Mouse (Mus musculus) embryonic facial prominence, embryonic 11.5 days (tissue): ENCODE data around the gene Cpe. TPM values are rescaled to one million over a fixed set of nuclear protein-coding genes. Genes with fewer than 3 reads are reported as not detected.

Source experiments
- ATAC-seq: fragments of 200-750 bp; cut with Nextera tagmentation; replicated peaks from 2 replicates; pipeline ENCODE4 v1.8.0; 2017; ENCODE audit warnings: low read depth; ENCODE audit not compliant: insufficient number of reproducible peaks, low FRiP score, low TSS enrichment
- DNase-seq: peaks from one replicate; pipeline ENCODE4 v3.0.0-alpha.2; 2015; ENCODE audit warnings: low spot score
- H3K27ac ChIP-seq: fragments of 300-500 bp; sonication (generic); replicated peaks from 2 replicates; pipeline ENCODE4 v1.5.1; 2014; ENCODE audit warnings: mild to moderate bottlenecking, low read depth, low read length, control low read depth
- H3K27me3 ChIP-seq: fragments of 300-500 bp; sonication (generic); 2 replicates; pipeline ENCODE4 v1.6.1; 2014; ENCODE audit warnings: mild to moderate bottlenecking, low read length, moderate library complexity, mixed read lengths; ENCODE audit not compliant: control insufficient read depth, insufficient read depth
- H3K36me3 ChIP-seq: fragments of 300-500 bp; sonication (generic); replicated peaks from 2 replicates; pipeline ENCODE4 v1.6.1; 2014; ENCODE audit warnings: low read depth, mild to moderate bottlenecking, low read length, moderate library complexity, mixed read lengths; ENCODE audit not compliant: control insufficient read depth, insufficient read depth
- H3K4me1 ChIP-seq: fragments of 300-500 bp; sonication (generic); 2 replicates; pipeline ENCODE4 v1.6.1; 2014; ENCODE audit warnings: low read length, mixed read lengths; ENCODE audit not compliant: control insufficient read depth, insufficient read depth
- H3K4me2 ChIP-seq: fragments of 300-500 bp; sonication (generic); 2 replicates; pipeline ENCODE4 v1.6.1; 2014; ENCODE audit warnings: low read depth, mild to moderate bottlenecking, control low read depth, low read length, moderate library complexity
- H3K4me3 ChIP-seq: fragments of 300-500 bp; sonication (generic); 2 replicates; pipeline ENCODE4 v1.5.1; 2014; ENCODE audit warnings: low read depth, low read length, control low read depth
- H3K9ac ChIP-seq: fragments of 300-500 bp; sonication (generic); replicated peaks from 2 replicates; pipeline ENCODE4 v1.6.1; 2014; ENCODE audit warnings: mild to moderate bottlenecking, control low read depth, low read length
- H3K9me3 ChIP-seq: fragments of 300-500 bp; sonication (generic); replicated peaks from 2 replicates; pipeline ENCODE4 v1.6.1; 2016; ENCODE audit warnings: mild to moderate bottlenecking, low read length, inconsistent platforms, mixed read lengths; ENCODE audit not compliant: control insufficient read depth
- WGBS: fragments of 180-500 bp; shearing (Covaris S2); extraction: QIAGEN DNeasy Blood & Tissue Kit; methylation state at CpG from one replicate; pipeline ENCODE4 v1.1.7; 2014; 5-methylcytosine and 5-hydroxymethylcytosine counted together
- polyA plus RNA-seq: library from polyadenylated mRNA; unstranded; fragments of >200 nt; fragmentation: Nextera tagmentation; extraction: Ambion mirVana; gene quantifications from 2 replicates; pipeline ENCODE4 v1.2.1, GENCODE M21; 2014

Gene Cpe
- polyA plus RNA-seq, 1 experiment from 2014 or later = 175 TPM

DNA sequence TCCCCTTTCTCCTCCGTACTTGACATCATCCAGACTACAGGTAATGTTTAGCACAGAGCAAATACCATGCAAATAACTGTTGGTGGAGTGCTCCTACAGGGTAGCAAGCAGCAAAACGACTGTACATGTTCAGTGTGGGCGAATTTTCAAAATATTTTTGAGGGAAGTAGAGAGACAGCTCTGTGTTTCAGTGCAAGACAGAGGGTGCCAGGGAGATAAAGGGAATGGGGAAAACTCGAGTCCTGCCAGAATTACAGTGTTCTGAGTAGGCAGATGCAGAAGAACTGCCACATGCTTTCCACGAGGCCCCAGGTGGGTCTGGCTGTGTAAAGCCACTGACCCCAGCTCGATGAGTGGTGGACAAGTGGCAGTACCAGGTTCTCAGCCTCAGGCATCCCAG is 64.8 kb downstream of the Cpe start:
- H3K4me1 ChIP-seq = no peaks in the 10 kb centered on the region
- H3K4me3 ChIP-seq = no peak overlapping the region
- no peaks in the 10 kb centered on the region for H3K9me3 ChIP-seq
- no peak overlapping the region for H3K9ac ChIP-seq
- 81% methylated on average over 6 of the region's 6 CpGs for WGBS
- H3K4me2 ChIP-seq = no peak overlapping the region
- ATAC-seq (no peak), DNase-seq (no peak)
- H3K27me3 ChIP-seq = no peaks in the 10 kb centered on the region
- H3K36me3 ChIP-seq = no peaks in the 10 kb centered on the region
- no peak overlapping the region for H3K27ac ChIP-seq

DNA sequence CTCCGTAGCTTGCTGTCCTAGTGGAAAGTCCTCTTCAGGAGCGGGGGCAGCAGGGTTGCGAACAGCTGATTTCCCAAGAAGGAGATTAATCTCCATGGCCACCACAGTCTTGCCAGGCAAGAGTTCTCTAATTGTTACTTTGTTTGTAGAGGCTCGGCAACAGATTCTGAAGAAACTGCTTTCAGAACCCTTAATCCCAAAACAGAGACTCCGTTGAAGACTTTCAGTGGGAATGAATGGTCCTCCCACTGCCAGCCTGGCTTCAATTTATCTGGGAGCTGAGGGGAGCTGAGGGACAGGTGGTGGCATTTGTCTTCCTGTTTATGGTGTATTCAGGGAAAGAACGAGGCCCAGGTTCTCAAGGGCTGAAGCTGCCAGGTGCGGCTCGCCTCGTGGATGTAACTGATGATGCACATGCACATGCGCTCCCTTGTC is 68.2 kb downstream of the Cpe start:
- no peak overlapping the region for H3K27ac ChIP-seq
- no peaks in the 10 kb centered on the region for H3K36me3 ChIP-seq
- H3K9me3 ChIP-seq = no peaks in the 10 kb centered on the region
- DNase-seq (no peak), ATAC-seq (no peak)
- H3K27me3 ChIP-seq = no peaks in the 10 kb centered on the region
- no peaks in the 10 kb centered on the region for H3K4me1 ChIP-seq
- WGBS = 56% methylated on average over 10 of the region's 10 CpGs
- H3K4me3 ChIP-seq = no peak overlapping the region
- no peak overlapping the region for H3K4me2 ChIP-seq
- H3K9ac ChIP-seq = no peak overlapping the region

DNA sequence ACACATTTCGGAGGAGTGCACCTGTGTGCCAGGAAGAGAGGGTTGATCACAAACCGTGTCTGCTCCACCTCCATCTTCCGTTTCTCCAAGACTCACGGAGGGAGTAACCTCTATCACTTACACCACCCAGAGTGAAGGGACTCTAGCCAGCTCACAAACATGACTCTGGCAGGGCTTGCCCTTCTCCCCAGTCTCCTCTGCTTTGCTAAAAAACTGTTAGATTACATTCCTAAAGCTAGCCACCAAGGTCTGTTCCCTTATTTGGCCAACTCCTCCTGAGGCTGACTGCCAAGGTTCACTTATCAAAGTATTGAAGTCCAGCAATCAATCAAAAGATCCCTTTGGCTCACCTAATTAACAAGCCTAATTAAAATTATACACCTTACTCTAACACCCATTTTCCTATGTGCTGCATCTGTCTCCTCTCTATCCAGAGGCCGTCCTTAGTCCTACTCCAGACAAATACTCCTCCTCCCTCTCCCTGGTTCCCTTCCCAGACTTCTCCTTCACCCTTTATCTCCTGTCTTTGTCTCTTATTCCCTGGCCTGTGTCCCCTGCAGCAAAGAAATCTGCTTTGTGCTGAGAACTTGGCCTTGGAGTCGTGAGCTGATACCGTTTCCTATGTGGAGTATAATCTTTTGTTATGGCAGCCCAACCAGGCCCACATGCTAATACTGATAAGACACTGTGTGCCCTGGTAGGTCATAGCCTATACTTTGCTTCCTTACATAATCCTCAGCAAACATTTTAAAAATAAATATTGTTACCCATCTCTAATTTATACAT is 72.3 kb downstream of the Cpe start:
- Histone ChIP-seq H3K4me3 (no peak overlapping the region), H3K27ac (no peak overlapping the region), H3K9ac (no peak overlapping the region), H3K27me3 (no peaks in the 10 kb centered on the region), H3K4me2 (no peak overlapping the region), H3K4me1 (no peaks in the 10 kb centered on the region), H3K36me3 (no peaks in the 10 kb centered on the region), H3K9me3 (no peaks in the 10 kb centered on the region)
- DNase-seq (no peak), ATAC-seq (no peak)
- WGBS = 82% methylated on average over 7 of the region's 7 CpGs

DNA sequence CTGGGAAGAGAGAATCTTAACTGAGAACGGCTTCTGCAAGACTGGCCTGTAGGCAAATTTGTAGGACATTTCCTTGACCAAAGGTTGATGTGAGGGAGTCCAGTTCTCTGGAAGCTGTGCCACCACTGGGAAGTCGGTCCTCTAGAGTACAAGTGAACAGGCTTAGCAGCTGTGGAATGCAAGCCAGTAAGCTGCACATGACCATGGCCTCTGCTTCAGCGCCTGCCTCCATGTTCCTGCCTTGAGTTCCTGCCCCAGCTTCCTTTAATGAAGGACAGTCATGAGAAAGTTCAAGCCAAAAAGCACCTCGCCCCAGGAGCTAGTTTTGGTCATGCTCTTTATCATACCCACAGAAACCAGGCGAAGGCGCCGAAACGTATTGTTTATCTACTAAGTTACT is 73.2 kb downstream of the Cpe start:
- no peaks in the 10 kb centered on the region for H3K9me3 ChIP-seq
- DNase-seq (no peak), ATAC-seq (no peak)
- H3K36me3 ChIP-seq = no peaks in the 10 kb centered on the region
- no peak overlapping the region for H3K9ac ChIP-seq
- no peak overlapping the region for H3K4me3 ChIP-seq
- H3K4me2 ChIP-seq = no peak overlapping the region
- WGBS = 93% methylated on average over 8 of the region's 8 CpGs
- H3K27ac ChIP-seq = no peak overlapping the region
- no peaks in the 10 kb centered on the region for H3K4me1 ChIP-seq
- H3K27me3 ChIP-seq = no peaks in the 10 kb centered on the region

DNA sequence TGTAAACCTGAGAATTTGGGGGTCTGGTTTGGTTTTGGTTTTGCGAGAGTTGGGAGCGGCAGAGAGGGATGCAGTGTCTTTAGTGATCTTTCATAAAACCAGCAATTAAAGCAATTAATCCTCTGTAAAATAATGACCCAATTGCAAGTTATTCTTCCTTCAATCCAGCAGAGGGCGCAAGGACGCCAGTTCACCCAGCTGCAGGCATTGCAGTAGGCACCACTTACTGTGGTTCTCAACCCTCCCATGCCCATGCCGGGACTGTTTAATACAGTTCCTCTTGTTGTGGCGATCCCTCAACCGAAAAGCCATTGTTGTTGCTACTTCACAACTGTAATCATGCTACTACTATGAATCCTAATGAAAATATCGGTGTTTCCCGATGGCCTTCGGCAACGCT is 74.2 kb downstream of the Cpe start:
- no peak overlapping the region for H3K27ac ChIP-seq
- no peak overlapping the region for H3K4me3 ChIP-seq
- H3K4me2 ChIP-seq = no peak overlapping the region
- H3K4me1 ChIP-seq = no peaks in the 10 kb centered on the region
- no peaks in the 10 kb centered on the region for H3K9me3 ChIP-seq
- peak; percentile 63 for DNase-seq
- no peak overlapping the region for H3K9ac ChIP-seq
- H3K27me3 ChIP-seq = no peaks in the 10 kb centered on the region
- WGBS = 55% methylated on average over 11 of the region's 11 CpGs
- H3K36me3 ChIP-seq = no peaks in the 10 kb centered on the region
- no peak for ATAC-seq

DNA sequence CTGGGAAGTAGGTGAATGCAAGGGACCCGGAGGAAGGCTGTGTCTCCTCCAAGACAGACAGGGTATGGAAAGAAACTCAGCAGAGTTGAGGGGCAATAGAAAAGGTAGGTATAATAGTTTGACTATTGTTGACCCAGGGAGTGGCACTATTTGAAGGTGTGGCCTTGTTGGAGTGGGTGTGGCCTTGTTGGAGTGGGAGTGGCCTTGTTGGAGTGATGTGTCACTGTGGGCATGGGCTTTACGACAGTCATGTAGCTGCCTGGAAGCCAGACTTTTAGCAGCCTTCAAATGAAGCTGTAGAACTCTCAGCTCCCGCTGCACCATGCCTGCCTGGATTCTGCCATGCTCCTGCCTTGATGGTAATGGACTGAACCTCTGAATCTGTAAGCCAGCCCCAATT is 76.3 kb downstream of the Cpe start:
- Histone ChIP-seq H3K27me3 (no peaks in the 10 kb centered on the region), H3K27ac (no peak overlapping the region), H3K4me3 (no peak overlapping the region), H3K4me1 (no peaks in the 10 kb centered on the region), H3K9ac (no peak overlapping the region), H3K4me2 (no peak overlapping the region), H3K9me3 (no peaks in the 10 kb centered on the region), H3K36me3 (no peaks in the 10 kb centered on the region)
- DNase-seq = no peak
- no peak for ATAC-seq
- 83% methylated on average over 3 of the region's 3 CpGs for whole genome bisulfite sequencing

DNA sequence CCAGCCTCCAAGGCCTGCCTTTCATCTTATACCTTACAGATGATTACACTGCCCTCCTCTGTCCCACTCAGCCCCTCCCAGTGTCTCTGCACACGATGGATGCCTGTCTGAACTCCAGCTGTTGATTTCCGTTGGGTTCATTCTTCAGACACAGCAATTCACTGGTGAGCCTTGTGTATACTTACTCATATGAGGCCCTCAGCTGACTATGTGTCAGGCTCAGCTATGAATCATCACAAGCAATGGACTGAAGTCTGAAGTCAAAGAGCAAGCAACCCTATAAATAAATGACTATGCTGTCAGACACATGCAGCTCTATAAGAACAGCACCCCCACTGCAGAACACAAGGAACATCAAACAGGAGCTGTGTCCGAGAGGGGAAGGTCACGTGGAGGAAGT is 77.4 kb downstream of the Cpe start:
- no peak overlapping the region for H3K4me2 ChIP-seq
- ATAC-seq = no peak
- H3K9me3 ChIP-seq = no peaks in the 10 kb centered on the region
- WGBS = 72% methylated on average over 4 of the region's 4 CpGs
- DNase-seq = no peak
- H3K4me1 ChIP-seq = no peaks in the 10 kb centered on the region
- H3K9ac ChIP-seq = no peak overlapping the region
- no peak overlapping the region for H3K4me3 ChIP-seq
- H3K36me3 ChIP-seq = no peaks in the 10 kb centered on the region
- H3K27ac ChIP-seq = no peak overlapping the region
- no peaks in the 10 kb centered on the region for H3K27me3 ChIP-seq

DNA sequence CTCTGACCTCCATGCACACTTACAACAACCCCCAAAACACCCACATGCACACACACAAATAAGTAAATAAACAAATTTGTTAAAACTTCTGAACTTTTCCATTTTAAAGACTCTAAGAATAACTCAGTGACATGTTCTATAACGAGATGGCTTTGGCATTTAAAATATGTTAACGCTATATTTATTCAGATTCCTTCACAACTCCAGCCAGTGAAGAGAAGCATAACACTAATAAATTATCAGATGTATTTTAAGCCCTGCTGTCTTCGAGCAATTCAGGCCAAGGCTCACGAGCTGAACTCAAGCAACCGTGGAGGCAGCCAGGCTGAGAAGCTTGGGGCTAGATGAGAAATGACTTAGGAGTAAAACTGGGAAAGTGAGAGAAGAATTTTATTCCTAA is 79.2 kb downstream of the Cpe start:
- 85% methylated on average over 5 of the region's 5 CpGs for WGBS
- H3K4me2 ChIP-seq = no peak overlapping the region
- H3K36me3 ChIP-seq = no peaks in the 10 kb centered on the region
- no peak overlapping the region for H3K9ac ChIP-seq
- ATAC-seq (no peak), DNase-seq (no peak)
- H3K27me3 ChIP-seq = no peaks in the 10 kb centered on the region
- no peak overlapping the region for H3K4me3 ChIP-seq
- H3K4me1 ChIP-seq = no peaks in the 10 kb centered on the region
- no peak overlapping the region for H3K27ac ChIP-seq
- H3K9me3 ChIP-seq = no peaks in the 10 kb centered on the region
